Mouse (Mus musculus) mouse trophoblast stem cell (cell line): ENCODE results near the gene B3gnt9.

Experiments
- in situ Hi-C, 2 experiments: fragments of 300-500 bp; cut with MseI, MboI; formaldehyde crosslinking; loops; 2 replicates in 1 of 2; 3 replicates in 1 of 2; pipeline ENCODE4 v1.15.1; 2025

B3gnt9 gene

DNA sequence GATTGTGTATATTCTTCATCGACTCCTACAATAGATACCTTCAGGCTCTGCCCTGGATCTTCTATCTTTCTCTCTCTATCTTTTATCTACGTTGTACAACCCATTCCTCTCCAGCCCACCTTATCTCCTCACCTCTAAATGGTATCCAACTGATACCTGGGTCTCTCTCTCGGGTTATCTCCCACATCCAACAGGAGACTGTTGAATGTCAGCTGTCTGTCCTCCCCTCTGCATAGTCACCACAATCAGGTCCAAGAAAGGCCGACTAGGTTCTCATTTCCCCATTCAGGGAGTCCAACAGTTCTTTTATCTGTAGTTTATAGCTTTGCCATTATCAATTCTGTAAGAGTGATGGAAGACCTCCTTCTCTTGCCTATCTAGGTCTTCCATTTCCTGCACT lies 27.3 kb upstream of the B3gnt9 start:
- in situ Hi-C loops, result no loop called here

DNA sequence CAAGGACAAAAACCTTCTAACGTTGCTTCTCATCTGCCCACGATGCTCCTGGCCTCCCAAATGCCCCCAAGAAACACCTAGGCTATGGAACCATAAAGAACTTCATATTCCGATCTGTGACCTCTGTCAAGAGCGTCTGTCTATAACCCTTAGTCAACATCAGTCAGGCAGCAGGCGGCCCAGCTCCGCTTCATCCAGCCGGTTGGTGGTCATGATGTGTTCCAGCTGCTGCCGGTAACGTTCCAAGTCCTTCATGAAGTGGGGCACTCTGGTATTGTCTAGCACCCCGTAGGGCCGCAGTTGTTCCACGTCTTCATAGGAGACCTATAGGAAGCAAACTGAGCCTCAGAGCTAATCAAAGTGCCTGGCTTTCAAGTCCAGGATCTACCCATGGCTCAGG lies 26.9 kb upstream of the B3gnt9 start:
- in situ Hi-C loops, result no loop called here

DNA sequence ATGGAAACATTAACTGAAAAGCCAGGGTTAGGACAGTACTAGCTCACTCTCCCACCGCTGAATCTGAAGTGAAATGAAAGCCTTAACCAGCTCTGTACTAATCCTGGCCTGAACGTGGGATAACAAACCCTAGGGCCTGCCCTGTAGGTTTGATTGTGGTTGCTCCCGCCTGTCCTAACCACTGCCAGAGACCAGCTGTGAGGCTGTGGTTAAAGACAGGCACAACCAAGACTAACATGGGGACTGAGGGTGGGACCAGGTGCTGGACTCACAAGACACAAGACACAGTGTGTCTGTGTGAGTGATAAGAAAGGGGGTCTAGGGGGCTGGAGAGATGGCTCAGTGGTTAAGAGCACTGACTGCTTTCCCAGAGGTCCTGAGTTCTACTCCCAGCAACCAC lies 25.6 kb upstream of the B3gnt9 start:
- in situ Hi-C loops, result no loop called here

DNA sequence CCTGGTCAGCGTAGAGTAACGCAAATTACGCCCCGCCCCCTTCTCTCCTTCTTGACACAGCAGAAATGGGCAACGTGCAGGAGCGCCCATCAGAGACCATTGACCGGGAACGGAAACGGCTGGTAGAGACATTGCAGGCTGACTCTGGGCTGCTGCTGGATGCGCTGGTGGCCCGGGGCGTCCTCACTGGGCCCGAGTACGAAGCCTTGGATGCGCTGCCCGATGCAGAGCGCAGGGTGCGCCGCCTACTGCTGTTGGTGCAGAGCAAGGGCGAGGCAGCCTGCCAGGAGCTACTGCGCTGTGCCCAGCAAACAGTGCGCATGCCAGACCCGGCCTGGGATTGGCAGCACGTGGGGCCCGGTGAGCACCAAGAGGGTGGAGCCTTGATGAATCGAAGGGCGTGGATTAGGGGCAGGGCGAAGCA lies 24.0 kb upstream of the B3gnt9 start:
- in situ Hi-C loops, result no loop called here

DNA sequence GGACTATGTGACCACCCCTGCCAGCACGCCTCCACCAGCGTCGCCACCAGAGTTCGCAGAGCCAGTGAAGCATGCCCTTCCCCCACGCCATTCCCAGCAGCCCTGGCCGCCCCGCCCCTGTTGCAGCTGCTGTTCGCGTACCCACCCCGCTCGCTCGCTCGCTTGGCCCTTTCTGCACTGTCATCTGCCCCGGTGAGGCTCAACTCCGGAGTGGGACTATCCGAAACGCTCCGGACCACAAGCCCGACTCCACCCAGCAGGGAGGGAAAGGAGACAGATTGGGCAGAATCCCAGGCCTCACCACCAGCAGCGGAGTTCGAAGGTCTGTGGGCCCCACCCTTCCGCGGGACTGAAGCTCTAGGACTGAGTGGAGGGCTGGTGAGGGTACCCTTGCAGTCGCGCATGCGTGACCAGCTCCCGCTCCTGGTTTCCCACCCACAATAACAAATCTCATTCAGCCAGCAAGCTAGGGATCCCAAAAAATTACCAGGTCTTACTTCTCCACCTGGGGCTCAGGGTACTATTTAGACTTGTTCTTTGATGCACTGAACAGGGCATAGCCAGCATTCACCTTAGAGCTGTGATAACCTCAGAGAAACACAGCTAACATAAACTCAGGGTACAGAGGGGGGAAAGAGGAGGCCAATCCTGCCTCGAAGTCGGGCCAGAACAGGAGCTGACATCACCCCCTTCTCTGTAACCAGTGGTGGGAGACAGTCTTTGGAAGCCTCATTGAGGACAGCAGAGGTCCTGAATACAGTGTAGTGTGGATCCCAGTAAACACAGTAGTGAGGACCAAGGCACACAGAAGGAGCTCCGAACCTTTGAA lies 21.6 kb upstream of the B3gnt9 start:
- in situ Hi-C loops, result no loop called here

DNA sequence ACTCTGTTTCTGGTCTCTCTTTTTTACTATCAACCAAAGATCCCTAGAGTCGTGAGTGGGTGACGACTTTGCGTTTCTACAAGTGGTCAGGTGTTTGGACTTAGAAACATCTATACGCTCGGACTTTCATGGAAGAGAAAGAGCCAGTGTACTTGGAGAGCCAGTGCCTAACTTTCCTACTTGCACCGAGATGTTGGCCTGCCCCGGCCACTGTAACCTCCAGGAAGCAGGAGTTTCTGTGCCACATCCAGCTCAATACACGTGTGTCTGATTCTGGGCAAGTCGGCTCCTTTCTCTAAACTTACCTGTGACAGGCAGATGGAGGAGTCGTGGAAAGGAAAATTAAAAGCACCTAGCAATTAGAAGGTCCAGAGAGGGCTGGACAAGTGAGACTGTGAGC lies 20.9 kb upstream of the B3gnt9 start, which contains the start of gene Nol3:
Nol3 (plus strand) TSS at position 301 of the 400 bp plus-strand sequence.
- in situ Hi-C loops, result no loop called here

DNA sequence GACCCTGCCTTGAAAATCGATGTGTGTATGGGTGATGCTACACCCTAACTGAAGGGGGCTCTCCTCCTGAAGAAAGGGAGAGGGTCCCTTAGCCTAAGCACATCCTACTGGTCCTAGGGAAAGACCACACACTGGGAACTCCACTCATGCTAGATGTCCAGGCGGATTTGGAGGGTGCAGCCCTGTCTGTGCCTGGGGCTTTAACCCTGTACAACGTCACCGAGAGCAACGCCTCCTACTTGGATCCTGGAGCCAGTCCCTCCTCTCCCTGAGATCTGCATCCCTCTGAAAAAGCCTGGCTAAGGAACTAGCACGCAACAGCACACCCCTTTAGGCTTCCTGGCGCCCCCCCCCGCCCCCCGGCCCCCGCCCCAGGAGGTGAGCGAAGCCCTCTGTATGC lies 20.4 kb upstream of the B3gnt9 start:
- in situ Hi-C loops, result no loop called here

DNA sequence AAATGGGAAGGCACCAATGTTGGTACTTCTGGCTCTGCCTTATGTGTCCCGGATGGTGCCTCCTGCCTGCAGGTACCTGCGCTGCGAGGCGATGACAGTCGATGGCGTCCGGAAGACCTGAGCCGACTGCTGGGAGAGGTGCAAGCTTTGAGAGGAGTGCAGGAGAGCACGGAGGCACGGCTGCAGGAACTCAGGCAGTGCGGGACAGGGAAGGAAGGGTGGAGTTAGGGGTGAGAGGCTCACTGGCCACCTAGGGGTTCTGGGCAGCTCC lies 15.9 kb upstream of the B3gnt9 start:
- in situ Hi-C loops, result no loop called here

DNA sequence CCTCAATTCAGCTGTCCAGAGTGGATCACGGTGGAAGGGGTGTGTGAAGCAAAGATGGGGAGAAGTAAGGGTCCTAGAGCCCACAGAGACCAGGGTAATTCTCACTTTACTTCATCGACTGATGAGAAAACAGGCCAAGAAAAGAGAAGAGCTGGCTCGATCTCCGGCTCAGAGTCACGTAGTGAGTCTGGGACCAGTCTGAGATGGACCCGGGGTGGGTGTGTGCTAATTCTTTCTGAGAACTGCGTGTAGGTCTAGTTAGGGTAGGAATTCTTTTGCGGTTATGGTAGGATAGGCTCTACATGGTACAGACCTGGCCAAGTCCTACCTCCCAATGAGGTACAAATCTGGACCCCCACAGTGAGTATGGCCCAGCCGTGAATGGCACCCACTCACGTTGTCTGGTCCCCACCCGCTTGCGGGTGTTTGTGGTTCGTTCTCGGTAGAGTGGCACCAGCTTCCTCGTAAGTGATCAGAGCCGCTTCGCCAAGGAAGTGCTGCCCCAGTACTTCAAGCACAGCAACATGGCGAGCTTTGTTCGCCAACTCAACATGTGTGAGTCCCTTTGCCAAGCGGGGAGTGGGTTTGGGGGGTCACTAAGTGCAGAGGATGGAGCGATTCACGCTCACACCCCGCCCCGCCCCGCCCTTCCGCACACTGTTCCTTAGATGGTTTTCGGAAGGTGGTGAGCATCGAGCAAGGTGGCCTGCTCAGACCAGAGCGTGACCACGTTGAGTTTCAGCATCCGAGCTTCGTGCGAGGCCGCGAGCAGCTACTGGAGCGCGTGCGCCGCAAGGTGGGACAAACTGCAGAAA lies 15.4 kb upstream of the B3gnt9 start:
- in situ Hi-C loops, result no loop called here

DNA sequence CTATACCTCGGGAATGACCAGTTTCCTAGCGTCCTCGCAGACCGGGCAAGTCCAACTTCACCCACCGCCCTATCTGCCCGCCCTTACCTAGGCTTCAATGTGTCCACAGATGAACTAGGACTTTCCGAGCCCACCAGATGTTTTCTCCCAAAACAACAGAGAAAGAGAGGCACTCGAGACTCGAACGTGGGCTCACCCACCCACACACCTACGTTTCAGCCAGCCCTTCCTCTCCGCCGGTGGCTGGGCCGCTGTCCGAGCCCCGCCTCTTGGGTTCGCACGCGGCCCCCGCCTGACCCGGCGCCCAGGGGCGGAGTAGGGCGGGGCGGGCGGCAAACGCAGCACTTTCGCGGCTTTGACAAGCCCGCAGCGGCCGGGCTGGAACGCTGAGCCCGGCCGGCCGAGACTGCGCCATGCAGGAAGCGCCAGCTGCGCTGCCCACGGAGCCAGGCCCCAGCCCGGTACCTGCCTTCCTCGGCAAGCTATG lies 14.6 kb upstream of the B3gnt9 start, which contains the start of gene Hsf4:
Hsf4 (plus strand) TSS at position 341 of the 487 bp plus-strand sequence.
- in situ Hi-C loops, result no loop called here

DNA sequence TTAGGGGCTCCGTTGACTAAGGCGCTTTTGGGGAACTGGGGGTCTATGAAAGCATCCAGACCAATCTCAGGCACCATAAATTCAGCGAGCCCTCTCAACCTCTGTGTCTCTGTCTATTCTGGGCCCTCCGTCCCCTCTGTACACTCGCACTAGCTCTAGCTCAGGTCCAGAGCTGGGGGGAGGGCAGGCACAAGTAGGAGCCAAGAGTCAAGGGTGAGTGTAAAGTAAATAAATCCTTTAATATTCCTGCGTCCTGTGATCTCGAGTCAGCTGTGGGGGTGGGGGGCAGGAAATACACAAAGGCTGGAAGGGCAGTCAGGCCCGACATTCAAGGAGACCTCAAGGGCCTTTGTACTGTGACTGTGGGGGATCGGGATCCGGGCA lies 14.1 kb upstream of the B3gnt9 start:
- in situ Hi-C loops, result no loop called here

DNA sequence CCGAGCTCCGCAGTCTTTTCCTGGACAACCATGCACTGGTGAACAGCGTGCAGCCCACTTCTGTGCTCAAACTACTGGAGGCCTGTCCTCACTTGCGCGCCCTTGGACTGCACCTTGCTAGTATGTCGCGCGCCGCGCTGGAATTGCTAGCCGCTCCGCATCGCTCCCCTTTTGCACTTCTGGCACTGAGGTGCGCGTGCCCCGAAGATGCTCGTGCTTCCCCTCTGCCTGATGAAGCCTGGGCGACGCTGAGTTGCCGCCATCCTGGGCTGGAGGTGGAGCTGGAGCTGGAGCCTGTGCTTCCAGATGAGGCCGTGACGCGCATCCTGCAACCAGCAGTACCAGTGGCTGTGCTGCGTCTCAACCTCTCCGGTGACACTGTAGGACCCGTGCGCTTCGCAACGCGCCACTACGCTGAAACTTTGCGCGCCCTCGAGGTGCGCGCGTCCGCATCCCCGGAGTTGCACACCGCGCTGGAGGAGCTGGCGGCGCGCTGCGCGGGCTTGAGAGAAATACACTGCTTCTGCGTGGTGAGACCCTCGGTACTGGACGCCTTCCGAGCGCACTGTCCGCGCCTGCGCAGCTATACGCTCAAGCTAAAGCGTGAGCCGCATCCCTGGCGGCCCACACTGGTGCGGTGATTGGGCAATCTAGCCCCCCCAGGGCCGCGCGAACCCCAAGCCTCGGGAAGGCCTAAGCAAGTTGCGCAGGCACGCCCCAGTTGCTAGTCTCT lies 13.6 kb upstream of the B3gnt9 start:
- in situ Hi-C loops, result no loop called here

DNA sequence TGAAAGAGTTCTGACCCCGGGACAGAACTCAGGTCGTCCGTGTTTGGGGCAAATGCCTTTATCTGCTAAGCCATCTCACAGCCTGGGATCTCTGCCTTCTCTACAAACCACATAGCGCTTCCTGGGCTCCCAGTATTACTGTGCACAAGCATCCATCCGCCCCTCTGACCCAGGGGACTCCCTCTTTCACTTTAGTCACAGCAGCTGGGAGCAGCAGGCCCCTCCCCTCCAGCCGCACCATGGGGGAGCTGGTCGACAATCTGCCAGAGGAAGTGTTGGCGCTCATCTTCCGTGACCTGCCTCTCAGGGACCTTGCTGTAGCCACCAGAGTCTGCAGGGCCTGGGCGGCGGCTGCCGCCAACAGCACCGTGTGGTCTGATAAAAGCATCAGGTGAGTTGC lies 11.8 kb upstream of the B3gnt9 start:
- in situ Hi-C loops, result no loop called here

DNA sequence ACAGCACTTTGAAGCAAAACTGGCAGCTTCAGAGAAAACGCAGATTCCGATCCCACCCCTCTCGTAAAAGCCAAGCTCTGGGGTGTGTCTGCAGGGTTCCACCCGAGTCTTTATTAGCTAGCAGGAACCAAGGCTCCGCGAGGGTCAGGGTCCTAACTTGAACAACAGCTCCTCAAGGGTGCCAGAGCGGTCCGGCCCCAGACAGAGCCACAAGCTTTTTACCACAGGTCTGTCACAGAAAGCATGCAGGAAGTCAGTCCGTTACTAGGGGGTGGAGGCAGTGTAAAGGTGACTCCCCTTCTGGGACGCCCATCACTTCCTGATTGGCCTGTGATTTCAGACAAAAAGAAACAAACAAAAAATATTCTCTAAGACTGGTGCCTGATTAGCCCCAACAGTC lies 10.2 kb upstream of the B3gnt9 start:
- in situ Hi-C loops, result no loop called here

DNA sequence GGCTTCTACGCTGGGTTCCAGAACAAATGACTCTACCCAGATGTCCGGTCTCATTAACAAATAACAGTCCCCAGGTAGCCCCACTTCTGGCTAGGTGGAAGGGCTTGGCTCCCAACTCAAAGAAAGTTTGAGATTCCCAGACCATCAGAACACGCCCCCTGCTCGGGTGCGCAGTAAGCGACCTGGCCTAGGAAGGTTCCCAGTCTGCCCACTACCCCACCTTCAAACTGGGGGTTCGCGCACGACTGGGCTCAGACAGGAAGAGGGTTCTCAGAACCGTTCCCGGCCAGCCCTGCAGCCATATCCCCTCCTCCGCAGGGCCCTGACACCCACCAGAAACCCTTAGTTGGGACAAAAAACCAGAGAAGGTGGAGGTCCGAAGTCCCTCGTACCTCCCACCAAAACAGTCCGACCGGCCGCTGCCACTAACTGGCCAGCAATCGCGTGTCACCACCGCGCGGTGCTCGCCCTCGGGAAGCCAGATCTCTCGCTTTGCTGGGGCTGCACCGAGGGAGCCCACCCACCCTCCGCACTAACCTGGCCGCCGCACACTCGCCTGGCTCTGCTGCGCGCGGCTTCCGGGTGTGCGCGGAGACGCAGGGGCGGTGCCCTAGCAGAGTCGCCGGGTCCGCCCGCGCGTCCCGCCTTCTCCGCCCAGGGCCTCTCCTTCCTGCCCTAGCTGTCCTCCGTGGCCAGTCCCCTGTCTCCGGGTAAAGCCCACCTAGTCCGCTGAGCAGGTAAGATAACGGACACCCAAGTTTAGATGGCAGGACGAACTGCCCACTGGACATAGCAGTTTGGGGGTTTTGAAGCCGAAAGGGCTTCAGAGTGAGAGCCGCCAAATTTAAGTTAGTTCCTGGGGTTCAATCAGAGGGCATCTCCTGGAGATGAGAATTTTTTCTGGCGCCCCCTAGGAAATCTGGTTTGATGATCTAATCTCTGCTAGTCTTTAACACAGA lies 9.3 kb upstream of the B3gnt9 start, which contains the start of the genes Tradd and Fbxl8:
Tradd (minus strand) TSS at position 586 of the 959 bp plus-strand sequence.
Fbxl8 (plus strand) TSS at position 625 of the 959 bp plus-strand sequence.
- in situ Hi-C loops, result no loop called here

DNA sequence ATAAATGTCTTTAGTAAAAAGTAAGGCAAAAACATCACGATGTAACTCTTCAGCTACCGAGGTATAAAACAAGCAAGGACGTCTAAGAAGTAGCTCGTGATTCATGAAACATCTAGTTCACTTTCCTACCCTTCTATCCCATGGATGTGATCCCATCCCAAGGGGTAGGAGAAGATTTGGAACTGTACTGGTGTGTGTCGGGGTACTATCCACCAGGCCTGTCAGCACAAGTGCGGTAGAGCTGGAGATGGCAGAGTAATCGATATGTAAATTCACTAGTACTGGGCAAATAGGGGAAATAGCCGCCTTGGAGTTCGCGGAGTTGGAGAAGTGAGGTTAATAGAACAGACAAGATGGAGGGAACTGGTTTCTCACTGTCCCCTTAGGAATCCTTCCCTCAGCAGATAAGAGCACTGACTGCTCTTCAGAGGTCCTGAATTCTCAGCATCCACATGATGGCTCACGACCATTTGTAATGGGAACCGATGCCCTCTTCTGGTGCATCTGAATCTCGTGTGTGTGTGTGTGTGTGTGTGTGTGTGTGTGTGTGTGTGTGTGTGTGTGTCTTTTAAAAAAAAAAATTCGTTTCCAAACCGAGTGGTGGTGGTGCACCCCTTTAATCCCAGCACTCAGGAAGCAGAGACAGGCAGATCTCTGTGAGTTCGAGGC lies 8.4 kb upstream of the B3gnt9 start:
- in situ Hi-C loops, result no loop called here

DNA sequence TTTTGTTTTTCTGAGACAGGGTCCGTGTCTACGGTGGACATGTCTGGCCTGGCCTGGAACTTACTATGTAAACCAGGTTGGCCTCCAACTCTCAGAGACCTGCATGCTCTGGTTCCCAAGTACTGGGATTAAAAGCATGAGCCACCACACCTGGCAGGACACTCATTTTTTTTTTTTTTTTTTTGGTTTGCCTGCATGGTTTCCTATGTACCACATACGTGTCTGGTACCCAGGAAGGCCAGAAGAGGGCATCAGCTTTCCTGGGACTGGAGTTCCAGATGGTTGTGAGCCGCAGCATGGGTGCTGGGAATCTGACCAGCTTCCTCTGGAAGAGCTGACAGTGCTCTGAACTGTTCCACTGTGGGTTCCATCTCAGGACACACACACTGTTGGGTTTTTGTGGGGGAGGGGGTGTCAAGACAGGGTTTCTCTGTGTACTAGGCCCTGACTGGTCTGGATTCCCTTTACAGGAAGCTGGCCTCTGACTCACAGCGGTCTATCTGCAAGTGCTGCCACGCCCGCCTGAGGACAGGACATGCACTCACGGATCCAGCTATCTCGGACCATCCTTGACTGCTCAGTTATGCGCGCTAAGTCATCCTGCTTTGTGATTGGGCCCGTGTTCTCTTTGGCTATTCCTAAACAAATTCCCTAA lies 6.5 kb upstream of the B3gnt9 start:
- in situ Hi-C loops, result no loop called here

DNA sequence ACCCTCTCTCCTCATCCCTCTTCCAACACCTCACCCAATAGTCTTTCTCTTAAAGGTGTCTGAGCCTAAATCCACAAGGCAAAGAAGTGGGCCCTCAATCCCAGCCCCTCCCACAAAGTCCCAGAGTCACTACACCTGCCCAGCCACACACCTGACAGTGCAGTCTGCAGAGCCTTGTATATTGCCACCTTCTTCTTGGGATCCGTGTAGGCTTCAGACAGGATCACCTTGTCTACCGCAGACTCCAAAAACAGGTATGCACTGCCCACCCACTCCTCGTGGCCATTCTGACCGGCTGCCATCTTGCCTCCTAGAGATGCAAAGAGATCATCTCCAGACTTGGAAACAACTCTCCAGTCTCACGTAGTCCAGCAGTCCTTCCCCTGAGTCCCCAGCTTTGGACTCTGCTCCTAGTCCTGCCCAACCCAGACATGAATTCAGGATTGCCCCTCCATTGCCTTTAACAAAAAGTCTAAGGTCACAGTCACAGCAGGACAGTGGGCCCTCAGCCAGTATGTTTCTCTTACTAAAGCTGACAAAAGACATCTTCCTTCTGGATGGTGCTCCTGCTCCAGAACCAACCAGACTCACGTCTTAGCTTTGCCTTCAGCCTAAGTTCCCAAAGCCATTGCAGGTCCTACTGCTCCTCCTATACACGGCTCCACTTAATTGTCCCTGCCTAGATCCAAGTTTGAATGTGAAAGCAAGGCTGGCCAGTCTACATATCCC lies 5.6 kb upstream of the B3gnt9 start:
- in situ Hi-C loops, result no loop called here

DNA sequence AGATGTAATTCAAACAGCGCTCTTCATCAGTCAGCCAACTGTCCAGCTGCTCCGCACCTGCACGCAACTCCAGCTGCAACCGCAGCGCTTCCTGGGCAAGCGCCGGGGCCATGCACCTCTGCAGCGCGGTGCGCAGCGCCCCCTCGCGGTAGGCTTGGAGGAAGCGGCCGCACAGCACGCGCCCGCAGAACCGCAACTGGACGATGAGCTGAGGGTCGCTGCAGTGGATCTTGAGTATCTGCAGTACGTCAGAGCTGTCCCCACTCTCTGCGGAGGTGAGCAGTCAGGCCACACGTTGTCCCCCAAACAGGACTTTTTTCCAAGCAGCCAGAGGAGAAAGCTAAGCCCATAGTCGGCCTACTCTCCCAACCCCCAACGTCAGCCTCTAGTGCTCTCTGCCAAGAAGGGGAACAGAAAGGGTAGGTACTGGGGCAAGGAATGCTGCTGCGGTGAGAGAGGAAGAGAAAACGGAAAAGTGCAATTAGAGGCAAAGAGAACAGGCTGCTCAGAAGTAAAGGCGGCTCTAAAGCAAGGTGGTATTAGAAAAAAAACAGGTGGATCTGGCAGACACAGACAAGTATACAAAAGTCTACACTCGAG lies 4.9 kb upstream of the B3gnt9 start:
- in situ Hi-C loops, result no loop called here
